Mouse (Mus musculus): ENCODE data around the gene Ush1c.
"Not testable (repeated sequence)": the region's sequence is repeated elsewhere in the genome, so short reads cannot be mapped to it uniquely, and the experiment has no call there.

Gene Ush1c

DNA sequence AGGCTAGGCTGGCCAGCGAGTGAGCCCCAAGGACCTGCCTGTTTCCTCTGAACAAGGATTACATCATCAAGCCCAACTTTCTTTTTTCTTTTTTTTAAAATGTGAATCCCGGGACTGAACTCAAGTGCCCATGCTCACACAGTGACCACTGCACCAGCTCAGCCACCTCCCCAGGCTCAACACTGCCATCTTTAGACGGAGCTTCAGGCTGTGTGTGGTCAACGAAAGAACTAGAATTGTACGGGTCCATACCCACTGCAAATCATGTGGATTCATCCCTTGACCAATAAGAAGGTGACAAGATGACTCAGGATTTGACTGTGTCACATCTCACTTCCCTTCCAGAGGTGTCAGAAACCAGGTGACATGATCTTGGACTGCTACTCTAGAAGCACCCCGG, 33.5 kb downstream of the Ush1c start:
- in situ Hi-C loops (cut with MboI): no loop called here

DNA sequence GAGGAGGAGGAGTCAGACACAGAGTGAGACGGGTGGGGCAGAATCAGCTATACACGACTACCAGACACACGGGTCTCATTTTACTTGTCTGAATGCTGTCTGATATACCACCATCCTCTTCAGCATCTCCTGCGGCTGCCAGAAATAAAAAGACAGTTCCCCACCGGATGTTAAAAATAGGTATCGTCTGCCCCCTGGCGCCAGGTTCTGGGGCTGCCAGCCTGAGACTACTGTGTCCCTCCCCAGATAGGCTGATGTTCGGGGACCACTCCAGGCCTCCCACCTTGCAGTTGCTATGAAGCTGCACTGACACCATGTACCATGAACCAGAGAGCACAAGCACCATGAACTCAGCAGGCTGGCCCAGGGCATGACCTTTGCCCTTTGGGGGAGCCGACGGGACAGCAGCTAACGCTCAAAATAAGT, 34.2 kb downstream of the Ush1c start:
- in situ Hi-C loops (cut with MboI): no loop called here

DNA sequence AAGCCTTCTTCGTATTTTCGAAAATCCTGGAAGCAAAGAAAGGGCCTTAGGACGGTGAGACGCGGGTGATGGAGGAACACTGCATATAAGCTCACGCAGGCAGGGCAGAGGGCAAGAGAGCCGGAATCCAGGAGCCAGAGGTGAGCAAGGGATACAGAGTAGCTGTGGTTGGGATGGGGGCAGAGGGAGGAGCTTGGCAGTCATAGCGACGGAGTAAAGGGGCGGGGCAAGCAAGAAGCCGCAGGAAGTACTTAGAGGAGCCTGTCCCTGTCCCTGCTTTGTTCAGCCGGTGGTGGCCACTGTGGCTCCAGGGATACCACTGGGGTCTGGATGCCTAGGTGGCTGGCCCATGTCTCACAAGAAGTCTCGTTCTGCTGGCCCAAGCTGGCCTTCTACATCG, 36.7 kb downstream of the Ush1c start:
- in situ Hi-C loops (cut with MboI): no loop called here

GRCm38 (mm10) chr7:46200021-46200420, 38.3 kb downstream of the Ush1c start:
- in situ Hi-C loops (cut with MboI): no loop called here

GRCm38 (mm10) chr7:46195356-46195755, 42.9 kb downstream of the Ush1c start:
- in situ Hi-C loops (cut with MboI): no loop called here

- in situ Hi-C loops (cut with MboI): no loop called here
Observed at GRCm38 (mm10) chr7:46184232-46184631, 54.1 kb downstream of the Ush1c start.

DNA sequence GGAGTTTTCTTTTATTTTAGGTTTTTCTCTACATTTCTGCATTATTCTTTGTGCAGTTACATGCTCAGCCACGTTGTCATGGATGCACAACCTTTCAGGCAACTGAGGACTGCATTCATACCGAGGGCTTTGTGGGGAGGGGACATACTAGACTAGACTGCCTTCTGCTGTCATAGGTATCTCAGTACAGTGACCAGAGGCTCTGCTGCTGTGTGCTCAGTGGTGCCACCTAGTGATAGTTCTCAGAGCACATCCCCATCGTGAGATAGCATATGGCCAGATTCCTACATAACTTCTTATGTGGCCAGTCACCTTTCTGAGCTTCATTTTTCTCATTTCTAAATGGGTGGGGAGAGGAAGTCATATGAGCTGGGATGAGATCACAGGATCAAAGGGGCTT, 56.7 kb downstream of the Ush1c start:
- in situ Hi-C loops (cut with MboI): no loop called here

- in situ Hi-C loops (cut with MboI): no loop called here
Observed at GRCm38 (mm10) chr7:46179431-46180275, 58.6 kb downstream of the Ush1c start, which contains the start of gene Abcc8. Abcc8 (minus strand) TSS chr7:46180033.

GRCm38 (mm10) chr7:46168980-46169379, 69.3 kb downstream of the Ush1c start:
- in situ Hi-C loops (cut with MboI): not testable (repeated sequence)

DNA sequence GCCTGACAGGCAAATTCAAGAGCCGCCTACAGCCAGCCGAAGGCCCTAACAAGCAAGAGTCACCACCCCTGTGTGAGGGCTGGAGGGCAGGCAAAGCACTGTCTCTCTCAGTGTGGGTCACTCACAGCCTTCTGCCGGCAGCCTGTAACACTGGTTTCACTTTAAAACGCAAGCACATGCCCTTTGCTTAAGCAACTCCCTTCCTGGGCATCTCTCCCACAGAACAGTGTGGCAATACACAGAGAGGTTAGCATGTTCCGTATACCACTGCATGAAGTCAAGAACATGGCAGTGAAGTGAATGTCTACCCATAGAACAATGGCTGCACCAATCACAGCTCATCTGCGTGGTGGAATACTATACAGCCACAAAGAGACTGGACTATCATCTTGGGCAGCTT, 69.9 kb downstream of the Ush1c start:
- in situ Hi-C loops (cut with MboI): no loop called here

- in situ Hi-C loops (cut with MboI): no loop called here
Observed at GRCm38 (mm10) chr7:46167901-46168300, 70.4 kb downstream of the Ush1c start.

DNA sequence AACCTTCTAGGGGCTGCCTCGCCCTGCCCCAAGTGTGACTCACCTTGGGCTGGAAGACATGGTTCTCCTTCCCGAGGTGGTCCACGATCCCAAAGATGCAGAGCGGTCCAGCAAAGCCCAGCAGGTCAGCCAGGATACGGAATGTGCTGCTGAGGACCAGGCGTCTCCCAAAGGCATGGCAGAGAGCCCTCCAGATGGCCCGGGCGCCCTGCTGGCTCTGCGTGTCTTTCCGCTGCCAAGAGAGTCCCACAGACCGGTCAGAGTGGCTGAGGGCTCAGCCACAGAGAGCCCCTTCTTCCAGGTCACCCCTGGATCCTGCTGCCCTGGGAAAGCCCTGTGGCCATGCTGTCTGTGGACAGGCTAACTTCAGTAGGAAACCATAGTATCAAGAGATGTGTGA, 72.4 kb downstream of the Ush1c start:
- in situ Hi-C loops (cut with MboI): no loop called here

GRCm38 (mm10) chr7:46162731-46163130, 75.6 kb downstream of the Ush1c start:
- in situ Hi-C loops (cut with MboI): no loop called here

GRCm38 (mm10) chr7:46162132-46162727, 76.1 kb downstream of the Ush1c start:
- in situ Hi-C loops (cut with MboI): no loop called here

DNA sequence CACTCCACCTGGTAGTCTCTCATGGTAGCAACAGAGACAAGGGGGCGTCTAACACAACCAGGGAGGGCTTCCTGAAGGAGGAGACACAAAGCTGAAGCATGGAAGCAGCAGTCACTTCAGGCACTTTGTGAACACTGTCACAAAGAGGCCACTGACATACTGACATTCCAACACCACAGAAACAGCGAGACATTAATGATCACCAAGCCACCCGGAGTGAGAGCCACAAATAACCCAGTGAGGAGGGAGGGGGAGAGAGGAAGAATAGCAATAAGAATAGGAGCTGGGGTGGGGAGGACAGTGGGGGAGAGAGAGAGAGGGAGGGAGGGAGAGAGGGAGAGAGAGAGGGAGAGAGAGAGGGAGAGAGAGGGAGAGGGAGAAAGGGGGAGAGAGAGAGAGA, 76.7 kb downstream of the Ush1c start:
- in situ Hi-C loops (cut with MboI): no loop called here

GRCm38 (mm10) chr7:46157746-46158145, 80.6 kb downstream of the Ush1c start:
- in situ Hi-C loops (cut with MboI): no loop called here

- in situ Hi-C loops (cut with MboI): no loop called here
Observed at GRCm38 (mm10) chr7:46154498-46155488, 83.5 kb downstream of the Ush1c start.

GRCm38 (mm10) chr7:46152819-46153351, 85.4 kb downstream of the Ush1c start:
- in situ Hi-C loops (cut with MboI): no loop called here

DNA sequence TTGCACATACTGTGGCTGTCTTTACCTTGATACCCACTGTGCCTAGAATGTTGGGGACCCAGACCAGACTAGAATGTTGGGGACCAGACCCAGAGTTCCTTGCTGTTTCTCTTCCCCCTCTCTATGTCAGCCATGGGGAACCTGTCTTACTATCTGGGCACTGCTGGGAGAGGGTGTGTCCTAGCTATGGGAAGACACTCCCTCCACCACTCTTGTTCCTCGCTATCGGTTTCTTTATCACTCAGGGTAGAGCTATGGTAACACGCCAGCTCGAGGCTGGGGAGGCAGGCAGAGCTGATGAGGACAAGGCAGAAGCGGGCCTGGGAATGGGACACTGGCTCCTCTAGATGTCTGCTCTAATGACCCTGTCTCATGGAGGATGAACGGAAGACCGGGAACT, 90.9 kb downstream of the Ush1c start:
- in situ Hi-C loops (cut with MboI): no loop called here

GRCm38 (mm10) chr7:46146675-46147308, 91.5 kb downstream of the Ush1c start:
- in situ Hi-C loops (cut with MboI): no loop called here

Measured in mature B cell (primary cell).